Mouse (Mus musculus) CD4-positive, CD25-positive, alpha-beta regulatory T cell, adult 4 months (primary cell): ENCODE results near the gene Iqschfp. TPM values are rescaled to one million over a fixed set of nuclear protein-coding genes. Genes with fewer than 3 reads are reported as not detected.

Experiments
- ATAC-seq: one replicate; pipeline ENCODE4 v1.8.0; 2017
- polyA plus RNA-seq, 2 experiments: library from polyadenylated mRNA; unstranded; fragments of 100-300 nt; shearing (Covaris generic); gene quantifications; one replicate each; pipeline ENCODE4 v1.2.1; 2017

Gene Iqschfp
- polyA plus RNA-seq, 2 experiments from 2014 or later: not detected

DNA sequence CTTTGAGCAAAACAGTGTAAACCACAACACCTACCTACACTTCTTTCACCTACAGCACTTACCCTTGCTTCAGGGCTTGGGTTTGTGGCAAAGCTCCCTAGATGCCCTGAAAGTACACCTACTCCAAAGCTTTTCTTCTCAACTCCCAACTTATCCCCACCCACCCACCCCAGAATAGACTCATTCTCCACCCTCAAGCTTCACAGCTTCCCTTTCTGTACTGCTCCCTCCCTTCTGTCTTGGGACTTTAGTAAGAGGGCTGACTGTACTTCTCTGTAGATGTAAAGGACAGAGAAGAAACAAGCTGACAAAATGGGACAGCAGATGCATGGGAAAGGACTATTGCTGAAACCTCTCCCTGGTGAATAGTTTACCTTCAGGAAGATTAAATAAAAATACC, 476.0 kb downstream of the Iqschfp start:
- ATAC-seq: no peak

DNA sequence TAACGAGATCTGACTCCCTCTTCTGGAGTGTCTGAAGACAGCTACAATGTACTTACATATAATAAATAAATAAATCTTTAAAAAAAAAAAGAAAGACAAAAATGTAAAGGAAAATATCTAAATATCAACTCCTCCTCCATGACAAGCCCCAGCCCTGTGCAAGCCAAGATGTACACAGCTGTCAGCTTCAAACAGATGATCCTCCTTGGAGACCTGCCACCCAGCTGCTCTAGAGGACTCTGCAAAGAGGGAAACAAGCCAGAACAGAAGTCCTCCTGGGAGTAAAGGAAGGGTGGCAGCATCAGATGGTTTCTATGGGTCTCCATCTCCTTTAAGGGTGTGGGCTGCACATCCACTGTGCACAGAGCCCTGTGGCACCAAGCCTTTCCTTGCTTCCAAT, 480.9 kb downstream of the Iqschfp start:
- no peak for ATAC-seq

DNA sequence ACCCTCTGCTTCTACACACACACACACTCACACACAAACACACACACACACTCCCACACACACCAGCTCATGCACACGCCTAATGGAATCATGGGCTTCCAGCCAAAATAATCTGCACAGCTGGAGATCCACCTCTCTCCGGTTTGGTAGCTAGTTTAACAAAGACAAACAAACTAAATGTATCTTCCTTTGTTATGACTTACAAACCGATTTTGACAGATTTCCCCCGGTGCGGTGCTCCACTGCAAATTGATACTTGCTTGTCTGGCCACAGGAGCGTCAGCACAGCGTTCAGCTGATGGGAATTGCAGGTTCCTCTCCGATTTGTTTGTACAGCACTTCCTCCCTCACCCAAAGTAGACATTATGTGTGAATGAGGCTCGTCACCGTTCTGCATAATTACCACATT, 483.1 kb downstream of the Iqschfp start:
- ATAC-seq: no peak

DNA sequence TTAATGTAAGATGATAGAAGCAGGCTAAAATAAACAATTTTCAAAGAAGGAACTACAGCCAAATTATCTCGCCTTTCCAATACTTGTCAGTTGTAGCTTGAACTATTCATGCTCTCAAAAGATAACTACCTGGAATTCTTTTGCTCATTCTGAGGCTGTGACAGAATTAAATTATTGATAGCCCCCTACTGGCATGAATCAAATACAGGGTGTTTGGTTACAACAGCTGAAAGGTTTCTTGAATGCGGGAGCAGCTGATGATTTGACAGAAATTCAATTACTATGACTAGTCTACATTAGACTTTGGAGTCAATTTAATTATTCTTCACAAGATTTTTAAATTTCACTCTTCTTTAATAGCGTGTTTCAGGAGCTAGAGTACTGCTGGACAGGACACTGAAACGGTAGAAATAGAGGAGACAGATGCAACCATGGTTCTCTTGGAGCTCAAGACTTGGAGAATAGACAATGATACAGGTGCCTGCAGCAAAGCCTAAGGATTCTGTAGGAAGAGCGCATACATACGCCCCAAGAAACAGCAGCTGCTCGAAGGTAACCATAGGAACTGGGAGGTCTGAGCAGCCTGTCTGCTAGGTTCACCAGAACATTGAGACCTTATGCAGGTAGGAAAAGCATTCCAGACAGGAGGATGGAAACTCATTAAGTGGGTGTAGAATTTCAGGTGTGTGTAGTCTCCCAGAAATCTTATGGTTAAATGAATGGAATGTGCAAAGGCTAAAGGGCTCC, 485.6 kb downstream of the Iqschfp start:
- no peak for ATAC-seq

DNA sequence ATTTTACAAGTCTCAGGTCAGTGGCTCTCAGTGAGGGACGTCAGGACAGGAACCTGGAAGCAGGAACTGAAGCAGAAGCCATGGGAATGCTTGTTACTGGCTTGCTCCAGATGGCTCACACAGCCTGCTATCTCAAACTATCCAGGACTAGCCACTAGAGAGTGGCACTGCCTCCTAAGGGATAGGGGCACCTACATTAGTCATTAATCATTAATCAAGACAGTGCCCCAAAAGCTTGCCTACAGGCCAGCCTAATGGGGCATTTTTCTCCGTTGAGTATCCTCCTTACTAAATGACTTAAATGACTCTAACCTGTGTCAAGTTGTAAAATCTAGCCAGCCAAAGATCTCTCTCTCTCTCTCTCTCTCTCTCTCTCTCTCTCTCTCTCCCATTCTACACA, 486.8 kb downstream of the Iqschfp start:
- ATAC-seq: no peak

DNA sequence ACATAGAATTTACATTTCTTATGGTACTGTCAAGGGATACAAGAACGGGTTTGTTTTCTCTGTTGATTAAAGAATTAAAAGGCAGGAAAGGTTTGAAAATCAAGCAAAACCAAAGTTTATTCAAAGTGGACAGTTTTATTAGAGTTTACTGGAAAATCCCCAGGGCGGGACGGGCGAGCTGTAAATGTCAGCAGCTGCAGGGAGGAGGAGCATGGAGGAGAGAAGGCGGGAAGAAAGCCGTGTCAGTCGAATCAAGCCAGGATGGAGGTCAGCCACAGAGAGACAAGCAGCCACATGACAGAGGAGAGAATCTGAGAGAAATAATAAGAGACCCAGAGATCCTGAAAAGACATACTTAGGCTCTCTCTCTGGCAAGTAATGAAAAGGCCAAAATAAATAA, 487.2 kb downstream of the Iqschfp start:
- ATAC-seq: no peak

DNA sequence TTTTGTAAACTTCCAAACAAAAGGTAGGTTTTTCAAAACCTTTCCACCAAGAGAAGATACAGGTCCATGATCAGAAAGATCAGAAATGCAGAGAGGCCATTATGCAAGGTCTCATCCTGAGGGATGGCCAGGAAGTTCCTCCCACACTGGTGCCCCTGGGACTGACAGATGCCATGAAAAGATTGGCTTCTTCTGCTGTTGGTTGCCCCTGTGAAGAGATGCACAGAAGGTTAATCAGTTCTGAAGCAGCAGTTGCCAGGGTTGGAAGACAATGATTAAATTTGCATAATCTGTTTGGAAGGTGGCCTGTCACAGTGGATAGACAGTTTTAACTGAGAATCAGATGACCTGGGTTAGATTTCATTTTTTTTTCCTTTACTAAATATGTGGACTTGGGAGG, 491.6 kb downstream of the Iqschfp start:
- no peak for ATAC-seq

DNA sequence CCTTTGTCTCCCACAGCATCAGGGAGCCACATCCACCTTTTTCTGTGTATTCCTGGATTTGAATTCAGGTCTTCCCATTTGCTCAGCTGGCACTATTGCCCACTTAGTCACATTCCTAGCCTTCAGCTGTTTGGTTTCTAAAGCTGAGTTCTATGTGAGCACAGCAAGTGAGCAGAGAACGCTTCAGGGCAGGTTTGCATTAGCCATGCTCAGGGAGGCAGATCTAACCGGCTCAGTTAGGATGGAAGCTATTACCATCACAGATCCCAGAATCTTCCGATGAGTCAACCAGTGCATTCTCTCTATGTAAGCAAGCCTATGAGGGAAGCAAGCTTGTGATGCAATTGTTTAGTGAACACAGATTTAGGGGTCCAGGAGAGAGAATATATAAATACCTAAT, 493.5 kb downstream of the Iqschfp start:
- no peak for ATAC-seq

DNA sequence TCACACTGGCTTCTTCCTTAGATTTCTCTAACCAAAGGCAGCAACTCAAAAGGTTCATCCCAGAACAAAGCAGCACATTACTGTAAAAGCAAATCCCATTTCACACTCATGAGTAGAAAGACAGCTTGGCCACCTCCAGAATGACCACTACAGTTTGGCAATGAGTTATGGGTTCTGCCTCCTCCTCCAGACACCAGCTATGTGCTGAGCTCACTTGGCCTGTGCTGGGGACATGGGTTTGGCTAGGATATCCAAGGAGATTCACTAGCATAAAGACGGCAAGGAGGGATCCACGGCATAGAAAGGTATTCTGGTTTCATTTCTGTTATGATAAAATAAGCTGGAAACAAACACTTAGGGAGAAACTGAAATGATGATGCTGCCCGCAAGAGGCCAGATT, 496.0 kb downstream of the Iqschfp start:
- no peak for ATAC-seq

DNA sequence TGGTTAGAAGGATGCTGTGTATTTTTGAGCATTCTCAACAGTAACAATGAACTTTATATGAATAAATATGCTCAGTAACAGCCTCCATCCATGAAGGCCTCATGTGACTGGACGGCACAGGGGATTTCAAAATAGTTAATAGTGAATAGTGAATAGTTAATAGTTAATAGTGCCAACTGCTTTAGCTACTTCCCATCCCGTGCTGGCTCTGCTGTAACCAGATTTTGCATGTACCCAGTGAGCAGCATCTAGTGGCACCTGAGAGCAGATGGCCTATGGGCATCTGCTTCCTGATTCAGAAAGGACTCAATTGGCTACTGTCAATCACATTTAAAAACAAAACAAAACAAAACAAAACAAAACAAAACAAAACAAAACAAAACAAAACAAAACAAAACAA, 501.5 kb downstream of the Iqschfp start:
- ATAC-seq: no peak

DNA sequence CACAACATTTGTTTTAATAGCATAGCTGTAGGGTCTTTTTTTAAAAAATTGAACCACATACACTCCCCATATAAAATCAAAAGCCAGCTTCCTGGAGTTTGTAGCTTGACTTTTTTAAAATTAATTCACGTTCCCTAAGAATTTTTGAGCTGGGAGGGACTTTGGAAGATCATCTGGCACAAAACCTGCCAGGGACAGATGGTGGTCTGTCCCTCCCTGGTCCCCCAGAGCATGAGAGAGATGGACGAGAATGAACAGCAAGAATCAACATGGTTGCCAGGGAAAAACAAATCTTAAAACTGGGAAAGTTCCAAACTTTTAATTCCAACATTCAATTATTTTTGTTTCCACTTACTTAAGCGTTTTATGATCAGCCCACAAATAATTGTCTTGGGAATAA, 506.7 kb downstream of the Iqschfp start:
- no peak for ATAC-seq

DNA sequence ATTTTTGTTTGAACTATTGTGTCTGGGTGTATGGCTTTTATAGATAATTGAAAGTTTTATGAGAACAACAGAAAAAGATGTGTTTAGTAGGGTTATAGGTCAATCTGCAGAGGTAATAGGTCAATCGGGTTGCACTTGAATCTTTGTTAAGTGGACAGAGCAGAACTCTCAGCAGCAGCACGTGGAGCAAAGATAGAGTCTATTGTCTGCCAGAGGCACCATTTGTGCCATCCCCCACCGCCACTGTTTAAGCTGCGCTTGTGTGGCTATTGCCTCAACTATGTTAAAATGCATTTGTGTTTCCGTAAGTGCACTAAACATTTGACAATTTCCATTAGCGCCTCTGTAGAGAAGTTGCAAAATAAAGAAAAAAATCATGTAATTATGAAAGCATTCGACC, 508.1 kb downstream of the Iqschfp start:
- no peak for ATAC-seq

DNA sequence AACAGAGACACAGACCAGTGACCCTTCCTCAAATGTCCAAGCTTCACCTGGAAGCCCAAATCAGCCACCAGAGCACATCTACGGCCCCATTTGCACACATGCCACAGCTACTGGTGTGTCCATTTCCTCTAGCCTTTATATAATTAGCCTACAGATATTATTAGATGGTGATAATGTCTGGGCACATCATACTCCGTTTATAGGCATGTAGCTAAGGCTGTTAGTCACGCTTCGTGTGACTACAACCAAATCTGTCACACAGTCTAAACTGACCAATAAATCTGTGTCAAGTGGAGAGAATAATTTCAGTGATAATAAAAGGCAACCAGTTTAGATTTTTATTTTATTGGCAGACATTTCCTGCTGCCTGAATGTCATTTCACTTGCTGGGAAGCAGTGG, 511.3 kb downstream of the Iqschfp start:
- ATAC-seq: no peak

DNA sequence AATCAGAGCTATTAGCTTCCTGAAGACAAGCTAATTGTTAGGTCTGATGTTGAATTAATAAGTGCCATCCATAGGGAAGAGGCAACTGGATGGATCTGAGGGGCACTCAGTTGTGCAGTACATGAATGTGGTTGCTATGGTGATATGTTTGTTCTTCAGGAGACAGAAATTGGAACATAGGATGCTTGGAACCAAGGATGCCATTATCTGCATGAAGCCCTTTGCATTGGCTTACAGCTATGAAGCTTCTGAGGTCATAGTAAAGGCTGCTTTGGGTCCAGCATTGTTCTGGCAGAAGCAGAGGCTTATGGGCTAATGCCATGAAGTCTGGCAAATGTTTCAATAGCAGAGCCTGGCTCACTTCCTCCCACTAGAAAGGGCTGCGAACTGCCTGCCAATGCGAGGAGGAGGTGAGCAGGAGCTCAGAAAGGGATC, 511.8 kb downstream of the Iqschfp start:
- no peak for ATAC-seq

DNA sequence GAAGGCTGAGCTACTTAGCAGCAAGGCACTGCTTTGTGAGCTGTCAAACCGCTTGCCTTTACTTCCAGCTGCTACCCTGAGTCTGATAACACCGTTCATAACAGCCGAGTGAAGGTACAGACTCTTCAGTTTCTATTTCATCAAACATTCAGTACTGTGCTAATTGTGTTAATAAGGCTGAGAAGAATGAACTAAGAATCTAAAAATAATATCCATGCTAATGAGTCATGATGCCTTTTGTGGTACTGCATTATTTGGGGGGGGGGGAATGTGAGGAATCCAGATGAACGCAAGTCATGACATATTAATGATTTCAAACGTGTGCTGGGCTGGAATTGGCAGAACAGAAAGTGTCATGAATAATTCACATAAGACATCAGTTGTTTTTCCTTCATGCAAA, 513.7 kb downstream of the Iqschfp start:
- ATAC-seq: no peak

DNA sequence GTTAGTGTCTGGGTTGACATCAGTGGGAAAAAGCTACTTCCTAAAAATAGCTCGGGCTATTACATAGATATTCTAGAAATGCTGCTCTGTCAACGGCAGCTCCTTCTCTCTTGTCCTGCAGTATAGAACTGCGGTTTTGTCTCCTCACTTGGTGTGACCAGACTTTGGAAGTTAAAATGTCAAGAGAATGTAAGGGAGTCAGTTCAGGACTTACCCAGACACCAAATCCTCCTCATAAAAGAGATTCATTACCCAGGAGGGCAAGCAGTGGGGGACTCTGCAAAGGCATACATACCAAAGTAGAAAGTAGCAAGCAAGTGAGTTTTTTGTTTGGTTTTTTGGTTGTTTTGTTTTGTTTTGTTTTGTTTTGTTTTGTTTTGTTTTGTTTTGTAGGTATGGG, 520.2 kb downstream of the Iqschfp start:
- no peak for ATAC-seq

DNA sequence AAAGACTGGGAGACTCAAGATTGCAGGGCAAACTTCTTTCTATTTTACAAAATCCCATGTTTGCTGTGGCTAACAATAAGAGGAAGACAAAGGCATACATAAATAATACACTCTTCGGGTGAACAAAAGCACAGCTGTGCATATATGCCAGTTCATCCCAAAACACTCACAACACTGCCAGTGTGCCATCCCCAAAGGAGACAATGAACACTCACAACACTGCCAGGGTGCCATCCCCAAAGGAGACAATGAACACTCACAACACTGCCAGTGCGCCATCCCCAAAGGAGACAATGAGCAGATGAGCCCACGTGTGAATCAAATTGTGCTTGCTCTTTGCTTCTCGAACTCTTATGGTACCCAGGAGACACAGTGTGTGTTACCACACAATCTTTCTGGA, 527.8 kb downstream of the Iqschfp start:
- ATAC-seq: no peak

DNA sequence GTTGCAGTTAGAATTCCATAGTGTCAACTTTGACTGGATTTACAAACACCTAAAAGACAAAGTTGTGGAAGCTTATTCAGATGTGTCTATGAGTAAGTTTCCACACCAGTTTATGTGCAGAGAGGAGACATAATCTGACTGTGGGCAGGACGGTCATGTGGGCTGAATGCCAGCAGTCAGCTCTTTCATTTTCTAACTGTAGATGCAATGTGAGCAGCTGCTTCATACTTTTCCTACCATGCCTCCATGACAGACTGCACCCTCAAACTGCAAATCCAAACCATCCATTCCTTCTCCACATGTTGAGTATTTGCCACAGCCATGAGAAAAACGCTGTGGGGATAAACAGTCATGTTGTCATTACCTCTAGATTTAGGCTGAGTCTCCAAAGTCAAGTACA, 528.9 kb downstream of the Iqschfp start:
- no peak for ATAC-seq

DNA sequence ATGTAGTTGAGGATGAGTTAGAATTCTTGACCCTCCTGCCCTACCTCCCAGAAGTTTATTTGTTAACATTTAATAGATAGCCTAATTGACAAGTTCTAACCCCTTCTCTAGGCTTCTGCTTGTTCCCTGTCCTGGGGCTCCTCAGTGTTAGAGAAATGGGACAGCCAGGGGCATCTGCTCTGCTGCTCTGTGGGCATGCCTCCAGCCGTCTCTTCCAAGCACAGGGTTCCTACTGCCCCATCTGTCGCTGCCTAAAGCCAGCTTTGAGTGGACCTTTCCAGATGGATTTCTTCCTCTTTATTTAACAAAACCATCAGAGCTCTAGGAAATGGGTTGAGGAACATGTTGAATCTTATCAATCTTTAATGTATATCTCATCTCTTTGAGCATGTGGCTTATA, 529.8 kb downstream of the Iqschfp start:
- ATAC-seq: no peak

DNA sequence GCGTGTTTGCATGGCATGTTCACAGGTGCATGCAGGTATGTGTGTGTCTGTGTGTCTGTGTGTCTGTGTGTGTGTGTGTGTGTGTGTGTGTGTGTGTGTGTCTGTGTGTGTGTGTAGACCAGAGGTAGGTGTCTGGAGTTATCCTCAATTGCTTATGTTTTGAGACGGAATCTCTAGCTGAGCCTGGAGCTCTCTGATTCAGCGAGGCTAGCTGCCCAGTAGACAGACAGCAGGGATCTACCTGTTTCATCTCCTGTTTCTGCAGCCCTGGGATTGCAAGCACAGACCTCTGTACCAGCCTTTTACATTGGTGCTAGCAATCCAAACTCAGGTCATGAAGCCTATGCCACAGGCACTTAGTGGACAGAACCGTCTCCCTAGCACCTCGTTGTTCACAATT, 536.0 kb downstream of the Iqschfp start:
- no peak for ATAC-seq

DNA sequence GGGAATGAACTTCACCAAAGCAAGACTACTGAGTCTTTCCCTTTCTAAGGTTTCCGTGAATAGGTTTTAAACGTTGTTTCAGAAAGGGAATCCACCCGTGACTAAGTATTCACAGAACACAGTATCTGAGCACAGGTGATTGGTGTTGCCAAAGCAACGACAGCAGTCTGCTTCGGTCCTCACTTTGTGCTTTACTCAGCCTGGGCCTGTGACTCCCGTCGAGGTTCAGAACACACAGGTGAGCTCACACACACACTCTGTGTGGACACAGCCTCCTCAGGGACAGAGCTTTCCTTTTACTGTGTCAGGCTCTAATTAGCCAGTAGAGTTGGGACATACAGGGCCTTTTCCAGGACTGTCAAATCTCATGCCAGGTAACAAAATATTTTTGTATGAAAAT, 542.4 kb downstream of the Iqschfp start:
- ATAC-seq: no peak

DNA sequence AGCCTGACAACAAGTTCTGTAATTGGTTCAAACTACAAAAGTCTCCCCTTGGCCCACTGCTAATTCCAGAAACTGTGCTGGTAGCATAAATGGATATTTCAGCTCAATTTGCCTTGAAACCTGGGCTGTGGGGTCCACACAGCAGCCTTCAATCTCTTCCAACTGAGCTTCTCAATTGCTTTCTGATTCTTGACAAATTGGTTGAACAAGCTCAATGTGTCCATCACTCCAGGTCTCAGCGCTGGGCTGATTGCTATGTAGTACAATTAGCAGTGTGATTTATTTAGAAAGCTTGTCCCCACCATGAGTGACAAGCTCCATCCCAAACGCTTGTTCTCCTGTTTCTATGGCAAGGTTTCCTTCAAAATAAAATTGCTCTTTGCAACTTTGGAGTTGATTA, 542.9 kb downstream of the Iqschfp start:
- ATAC-seq: no peak

DNA sequence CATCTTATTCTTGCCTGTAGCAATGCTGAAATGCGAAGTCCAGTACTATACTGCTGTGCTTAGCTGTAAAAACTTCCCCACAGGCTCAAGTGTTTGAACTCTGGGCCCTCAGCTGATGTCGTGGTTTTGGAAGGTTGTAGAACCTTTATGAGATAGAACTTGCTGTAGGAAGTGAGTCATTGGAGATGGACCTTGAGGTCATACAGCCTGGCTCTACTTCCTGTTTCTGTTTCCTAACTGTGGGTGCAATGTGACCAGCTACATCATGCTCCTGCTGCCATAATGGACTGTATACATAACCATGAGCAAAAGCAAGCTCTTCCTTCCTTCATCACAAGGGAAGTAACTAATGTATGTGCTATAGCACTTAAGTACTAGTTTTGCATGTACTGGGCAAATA, 556.4 kb downstream of the Iqschfp start:
- ATAC-seq: no peak

DNA sequence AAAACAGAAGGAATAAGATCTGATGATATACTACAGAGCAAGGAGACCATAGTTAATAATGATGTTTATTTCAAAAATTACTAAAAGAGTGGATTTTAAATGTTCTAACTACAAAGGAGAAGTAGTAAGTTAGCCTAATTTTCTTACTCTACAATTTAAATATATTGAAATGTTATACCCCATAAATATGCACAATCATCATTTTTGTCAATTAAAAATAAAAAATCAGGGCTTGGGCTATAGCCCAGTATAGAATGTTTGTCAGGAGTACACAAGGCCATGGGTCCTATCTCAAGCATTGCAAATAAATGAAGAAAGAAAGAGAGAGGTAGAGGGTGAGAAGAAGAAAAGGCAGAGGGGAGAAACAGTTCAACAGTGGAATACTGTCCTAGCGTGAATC, 559.6 kb downstream of the Iqschfp start:
- no peak for ATAC-seq

DNA sequence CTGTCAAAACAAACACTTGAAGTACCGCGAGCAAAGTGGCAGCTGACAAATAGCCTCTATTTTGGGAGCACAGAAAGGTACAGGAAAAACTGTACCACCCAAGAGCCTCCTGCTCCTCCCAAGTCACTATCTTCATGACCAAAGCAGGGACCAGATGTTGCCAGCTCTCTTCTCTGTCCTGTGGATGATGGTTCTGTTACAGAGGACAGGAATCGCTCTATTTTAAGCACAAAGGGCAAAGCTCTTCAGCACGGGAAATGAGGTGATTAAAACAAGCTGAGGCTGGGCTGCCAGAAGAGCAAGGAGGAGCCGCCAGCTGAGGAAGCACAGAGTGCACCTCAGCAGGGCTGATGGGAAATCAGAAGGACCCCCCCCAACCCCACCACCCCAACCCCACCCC, 561.2 kb downstream of the Iqschfp start:
- no peak for ATAC-seq
